Mouse (Mus musculus): ENCODE data around the gene Inppl1. TPM values are rescaled to one million over a fixed set of nuclear protein-coding genes. Genes with fewer than 3 reads are reported as not detected.

The Inppl1 gene
- polyA plus RNA-seq, 1 experiment, result 241 TPM

GRCm38 (mm10) chr7:101837154-101837605 lies 849 bp downstream of the Inppl1 start:
- H3K4me3 ChIP-seq, result peak overlapping the region; percentile 91
- TF ChIP-seq MAX (IDR thresholded peaks at IDR 0.05; ENCODE audit: low read depth), result no peak
- TF ChIP-seq REST (IDR thresholded peaks at IDR 0.05; ENCODE audit: insufficient read depth, insufficient read length), result no peak
- no peak for TF ChIP-seq CEBPB (IDR thresholded peaks at IDR 0.05; ENCODE audit: insufficient read depth, poor library complexity, severe bottlenecking)
- no peak for TF ChIP-seq POLR2A (IDR thresholded peaks at IDR 0.05; ENCODE audit: insufficient read length, low read depth)
- H3ac ChIP-seq (ENCODE audit: control insufficient read depth, insufficient read length), result peak overlapping the region; percentile 98
- H3K79me2 ChIP-seq (ENCODE audit: control insufficient read depth, insufficient read depth), result peaks cover 32% of the 10 kb centered on the region
- peak overlapping the region; percentile 28 for H3K4me2 ChIP-seq (ENCODE audit: low read depth)
- H3K27me3 ChIP-seq (ENCODE audit: control insufficient read depth, insufficient read depth, insufficient read length), result no peaks in the 10 kb centered on the region
- H3K36me3 ChIP-seq (ENCODE audit: control insufficient read depth, insufficient read depth), result peaks cover 14% of the 10 kb centered on the region

GRCm38 (mm10) chr7:101836271-101837153 lies 1.5 kb downstream of the Inppl1 start:
- H3K4me3 ChIP-seq, result peak overlapping the region; percentile 91
- H3K79me2 ChIP-seq (ENCODE audit: control insufficient read depth, insufficient read depth), result peaks cover 32% of the 10 kb centered on the region
- H3ac ChIP-seq (ENCODE audit: control insufficient read depth, insufficient read length), result peak overlapping the region; percentile 98
- H3K36me3 ChIP-seq (ENCODE audit: control insufficient read depth, insufficient read depth), result peaks cover 21% of the 10 kb centered on the region
- H3K4me2 ChIP-seq (ENCODE audit: low read depth), result peak overlapping the region; percentile 80
- TF ChIP-seq POLR2A (IDR thresholded peaks at IDR 0.05; ENCODE audit: insufficient read length, low read depth), result peak; percentile 14
- no peak for TF ChIP-seq MYOG (IDR thresholded peaks at IDR 0.05; ENCODE audit: control insufficient read depth in 1 of 3, insufficient read depth in 1 of 3, insufficient read length in 2 of 3, low read depth in 2 of 3)
- peak; percentile 41 for TF ChIP-seq POLR2AphosphoS2 (IDR thresholded peaks at IDR 0.05; ENCODE audit: insufficient read length, low read depth)
- no peaks in the 10 kb centered on the region for H3K27me3 ChIP-seq (ENCODE audit: control insufficient read depth, insufficient read depth, insufficient read length)

GRCm38 (mm10) chr7:101835457-101836109 lies 2.4 kb downstream of the Inppl1 start:
- TF ChIP-seq E2F4 (IDR thresholded peaks at IDR 0.05; ENCODE audit: insufficient read depth) (no peak), POLR2AphosphoS2 (IDR thresholded peaks at IDR 0.05; ENCODE audit: insufficient read length, low read depth) (no peak), MAX (IDR thresholded peaks at IDR 0.05; ENCODE audit: low read depth) (no peak), MYOG (IDR thresholded peaks at IDR 0.05; ENCODE audit: control insufficient read depth in 1 of 3, insufficient read depth in 1 of 3, insufficient read length in 2 of 3, low read depth in 2 of 3) (peak in 1 of 3 experiments; percentile 22), CEBPB (IDR thresholded peaks at IDR 0.05; ENCODE audit: insufficient read depth, poor library complexity, severe bottlenecking) (no peak), REST (IDR thresholded peaks at IDR 0.05; ENCODE audit: insufficient read depth, insufficient read length) (no peak), POLR2A (IDR thresholded peaks at IDR 0.05; ENCODE audit: insufficient read length, low read depth) (no peak), MYOD1 (IDR thresholded peaks at IDR 0.05; ENCODE audit: control insufficient read depth in 1 of 3, insufficient read length in 2 of 3, low read depth in 2 of 3) (peak; percentile 42 to 60 (median 59)), TCF3 (IDR thresholded peaks at IDR 0.05; ENCODE audit: insufficient read length, low read depth) (no peak), TCF12 (IDR thresholded peaks at IDR 0.05; ENCODE audit: insufficient read depth, poor library complexity, severe bottlenecking) (no peak)
- Histone ChIP-seq H3K79me2 (ENCODE audit: control insufficient read depth, insufficient read depth) (peaks cover 32% of the 10 kb centered on the region), H3K4me2 (ENCODE audit: low read depth) (peak overlapping the region; percentile 80), H3K27me3 (ENCODE audit: control insufficient read depth, insufficient read depth, insufficient read length) (no peaks in the 10 kb centered on the region), H3K36me3 (ENCODE audit: control insufficient read depth, insufficient read depth) (peaks cover 30% of the 10 kb centered on the region), H3ac (ENCODE audit: control insufficient read depth, insufficient read length) (peak overlapping the region; percentile 98), H3K4me3 (peak overlapping the region; percentile 91)

GRCm38 (mm10) chr7:101834903-101835302 lies 3.1 kb downstream of the Inppl1 start:
- Histone ChIP-seq H3K36me3 (ENCODE audit: control insufficient read depth, insufficient read depth) (peaks cover 37% of the 10 kb centered on the region), H3K27me3 (ENCODE audit: control insufficient read depth, insufficient read depth, insufficient read length) (no peaks in the 10 kb centered on the region), H3K4me2 (ENCODE audit: low read depth) (peak overlapping the region; percentile 80), H3K4me3 (peak overlapping the region; percentile 91), H3K79me2 (ENCODE audit: control insufficient read depth, insufficient read depth) (peaks cover 32% of the 10 kb centered on the region), H3ac (ENCODE audit: control insufficient read depth, insufficient read length) (no peak overlapping the region)
- TF ChIP-seq E2F4 (IDR thresholded peaks at IDR 0.05; ENCODE audit: insufficient read depth) (no peak), POLR2AphosphoS2 (IDR thresholded peaks at IDR 0.05; ENCODE audit: insufficient read length, low read depth) (peak; percentile 22), MYOG (IDR thresholded peaks at IDR 0.05; ENCODE audit: control insufficient read depth in 1 of 3, insufficient read depth in 1 of 3, insufficient read length in 2 of 3, low read depth in 2 of 3) (peak; percentile 41 to 96 (median 92)), MAX (IDR thresholded peaks at IDR 0.05; ENCODE audit: low read depth) (no peak), REST (IDR thresholded peaks at IDR 0.05; ENCODE audit: insufficient read depth, insufficient read length) (no peak), MYOD1 (IDR thresholded peaks at IDR 0.05; ENCODE audit: control insufficient read depth in 1 of 3, insufficient read length in 2 of 3, low read depth in 2 of 3) (peak; percentile 83 to 95 (median 85)), USF1 (IDR thresholded peaks at IDR 0.05; ENCODE audit: low read depth) (no peak), TCF3 (IDR thresholded peaks at IDR 0.05; ENCODE audit: insufficient read length, low read depth) (peak; percentile 82), TCF12 (IDR thresholded peaks at IDR 0.05; ENCODE audit: insufficient read depth, poor library complexity, severe bottlenecking) (peak; percentile 99)

Data from myocyte (in vitro differentiated cells).